Mouse (Mus musculus) effector memory CD4-positive, alpha-beta T cell, adult 7 months (primary cell): ENCODE data around the gene Zc3h10. TPM values are rescaled to one million over a fixed set of nuclear protein-coding genes. Genes with fewer than 3 reads are reported as not detected.

Experiments used
- polyA plus RNA-seq: library from polyadenylated mRNA; unstranded; fragments of 100-300 nt; shearing (Covaris generic); gene quantifications from one replicate; pipeline ENCODE4 v1.2.1, GENCODE M21; 2017

Gene Zc3h10
- polyA plus RNA-seq: 38.5 TPM

DNA sequence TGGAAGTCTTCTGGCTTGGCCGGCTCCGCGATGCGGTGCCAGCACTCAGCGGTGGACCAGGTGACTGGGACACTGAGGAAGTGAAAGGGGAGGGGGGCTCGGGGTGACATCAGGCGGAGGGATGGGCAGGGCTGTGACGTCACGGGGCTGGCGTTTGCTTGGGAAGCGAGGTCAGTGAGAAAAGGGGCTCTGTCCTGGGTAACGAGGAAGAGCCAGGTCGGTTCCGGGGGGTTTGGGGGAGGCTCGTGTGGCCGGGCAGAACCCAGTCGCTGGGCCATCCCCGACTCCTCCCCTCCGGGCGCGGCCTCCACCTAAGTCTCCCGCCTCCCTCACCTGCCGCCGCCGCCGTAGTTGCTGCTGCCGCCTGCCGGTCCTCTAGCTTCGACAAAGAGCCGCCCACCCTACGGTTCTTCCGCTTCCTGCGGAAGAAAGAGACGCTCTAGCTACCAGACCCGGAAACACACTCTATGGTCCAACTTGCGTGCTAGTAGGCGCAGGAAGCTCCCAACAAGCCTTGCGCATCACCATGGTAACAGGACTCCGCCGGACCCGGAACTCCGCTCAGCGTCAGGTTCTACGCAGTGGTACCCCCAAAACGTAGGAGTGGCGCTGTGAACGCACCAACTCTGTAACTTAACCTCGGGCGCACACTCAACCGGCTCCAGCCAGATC is at the start of gene Zc3h10:
TSS of gene Zc3h10 (minus strand) at position 414 of the 672 bp plus-strand sequence.

DNA sequence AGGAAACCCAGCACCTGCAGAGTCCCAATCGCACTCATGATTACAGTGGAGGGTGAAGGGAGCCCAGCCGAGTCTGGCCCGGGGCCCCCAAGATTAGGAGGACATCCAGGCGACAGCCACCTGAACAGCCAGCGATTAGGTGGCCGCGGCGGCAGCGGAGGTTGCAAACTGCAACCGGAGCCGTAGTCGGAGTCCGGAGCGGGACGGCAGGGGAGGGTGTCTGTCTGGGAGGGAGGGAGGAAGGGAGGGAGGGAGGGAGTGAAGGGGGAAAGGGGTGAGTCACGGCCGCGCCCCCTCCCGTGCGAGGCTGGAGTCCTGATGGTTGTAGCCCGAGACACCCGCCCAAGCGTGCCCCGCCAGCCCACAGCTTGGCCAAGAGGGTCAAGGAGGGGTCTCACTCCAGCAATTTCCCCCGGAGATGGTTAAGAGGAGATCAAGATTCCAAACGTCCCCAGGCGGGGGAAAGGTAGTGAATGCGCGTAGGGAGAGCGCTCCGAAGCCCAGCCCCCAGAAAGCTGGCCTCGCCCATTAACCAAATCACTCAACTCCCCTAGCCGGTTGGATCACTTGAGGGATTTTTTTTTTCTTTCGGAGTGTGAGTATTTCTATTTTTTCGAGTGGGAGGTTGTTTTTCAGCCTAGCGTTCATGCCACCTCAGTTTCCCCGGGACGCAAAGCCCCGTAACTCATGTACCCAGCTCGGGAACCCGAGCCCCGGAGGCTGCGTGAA is 42.1 kb upstream of the Zc3h10 start, which contains the start of gene Erbb3:
TSS of gene Erbb3 (minus strand) at position 189 of the 729 bp plus-strand sequence.

DNA sequence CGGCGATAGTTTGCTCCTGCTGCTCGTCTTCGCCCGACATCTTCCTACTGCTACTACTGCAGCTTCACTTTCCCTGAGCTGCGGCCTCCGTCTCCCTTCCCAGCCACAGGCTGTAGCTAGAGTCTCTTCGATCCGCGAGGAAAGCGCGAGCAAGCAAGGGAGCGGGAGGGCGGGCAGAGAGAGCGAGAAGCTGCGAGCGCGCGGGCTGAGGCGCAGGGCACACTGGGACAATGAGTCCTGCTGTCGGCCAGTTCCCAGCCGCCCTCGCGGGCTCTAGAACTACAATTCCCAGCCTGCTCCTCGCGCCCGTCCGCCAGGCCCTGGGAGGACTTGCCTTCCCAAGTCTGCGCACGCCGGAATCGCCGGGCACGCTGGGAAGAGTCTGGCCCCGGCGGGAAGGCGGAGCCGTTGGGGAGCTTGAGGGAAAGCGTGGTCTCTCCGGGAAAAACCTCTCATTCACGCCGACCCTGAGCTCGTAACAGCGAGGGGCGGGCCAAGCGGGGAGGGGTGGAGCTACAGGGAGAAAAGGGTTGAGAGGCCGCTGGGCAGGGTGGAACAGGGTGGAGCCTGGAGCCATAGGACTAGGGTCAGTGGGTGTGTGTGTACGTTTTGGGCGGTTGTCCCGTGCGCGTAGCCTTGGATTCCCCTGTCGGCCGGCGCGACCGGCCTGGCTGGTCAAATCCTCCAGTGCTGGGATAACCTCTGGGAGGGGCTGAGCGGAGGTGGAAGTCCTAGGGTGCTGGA is 18.4 kb upstream of the Zc3h10 start, which contains the start of gene Pa2g4:
TSS of gene Pa2g4 (minus strand) at position 200 of the 744 bp plus-strand sequence.

DNA sequence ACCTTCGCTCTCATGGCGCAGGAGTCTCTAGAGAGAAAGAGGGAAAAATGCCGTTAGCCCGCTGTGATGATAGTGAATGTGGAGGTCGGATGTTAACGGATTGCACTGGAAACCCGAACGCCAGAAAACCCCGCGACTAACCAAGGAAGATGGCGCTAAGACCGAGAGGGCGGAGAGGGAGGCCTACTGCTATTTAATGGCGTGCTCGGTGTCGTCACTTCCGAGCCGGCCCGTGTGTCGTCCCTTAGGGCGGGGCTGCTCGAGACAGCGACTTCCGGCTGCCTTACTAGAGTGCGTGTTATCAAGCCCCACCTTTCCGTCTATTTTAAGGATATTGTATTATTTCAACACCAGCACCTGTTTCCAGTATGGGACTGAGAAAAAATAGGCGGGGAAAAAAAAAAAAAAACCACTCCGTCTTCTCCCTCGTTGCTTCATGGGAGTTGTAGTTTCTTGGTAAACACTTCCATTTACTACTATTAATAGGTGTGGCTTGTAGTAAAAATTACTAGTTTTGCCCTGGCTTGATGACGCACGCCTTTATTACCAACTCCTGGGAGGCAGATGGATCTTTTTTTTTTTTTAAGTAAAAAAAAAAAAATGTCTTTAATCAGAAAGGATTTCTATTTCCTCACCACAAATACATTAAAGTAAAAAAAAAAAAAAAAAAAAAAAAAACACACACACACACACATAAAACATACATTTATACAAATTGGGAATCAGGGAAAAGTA is 1.5 kb upstream of the Zc3h10 start, which contains the start of gene Rpl41:
TSS of gene Rpl41 (minus strand) at position 359 of the 735 bp plus-strand sequence.

DNA sequence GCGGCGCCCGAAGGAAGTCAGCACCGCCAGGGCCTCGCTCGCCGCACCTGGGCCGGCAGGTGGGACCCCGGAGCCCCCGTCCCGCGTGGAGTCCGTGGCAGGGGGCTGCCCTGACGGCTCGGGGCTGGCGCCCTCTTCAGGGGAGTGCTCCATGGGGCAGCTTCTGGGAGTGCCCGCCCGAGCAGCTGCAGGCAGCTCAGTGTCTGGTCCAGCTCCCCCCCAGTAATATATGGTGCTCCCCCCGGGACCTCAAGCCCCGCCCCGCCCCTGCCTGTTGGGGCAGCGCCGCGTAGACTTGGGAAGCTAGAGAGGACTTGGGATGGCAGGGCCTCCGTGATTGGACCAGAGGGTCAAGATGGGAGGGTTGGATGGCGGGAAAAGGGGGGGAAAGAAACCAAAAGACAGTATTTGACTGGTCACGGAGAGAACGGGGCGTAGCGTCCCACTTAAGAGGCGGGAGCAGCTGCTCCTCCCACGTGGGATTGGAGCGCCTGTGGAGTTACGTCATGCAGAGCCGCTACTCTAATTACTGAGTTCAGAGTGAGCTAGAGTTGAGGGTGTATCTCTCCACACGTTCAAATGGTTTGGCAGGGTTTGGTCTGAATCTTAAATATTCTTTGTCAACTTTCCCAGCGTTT is 21.8 kb downstream of the Zc3h10 start, which contains the start of gene Esyt1:
TSS of gene Esyt1 (minus strand) at position 201 of the 638 bp plus-strand sequence.

DNA sequence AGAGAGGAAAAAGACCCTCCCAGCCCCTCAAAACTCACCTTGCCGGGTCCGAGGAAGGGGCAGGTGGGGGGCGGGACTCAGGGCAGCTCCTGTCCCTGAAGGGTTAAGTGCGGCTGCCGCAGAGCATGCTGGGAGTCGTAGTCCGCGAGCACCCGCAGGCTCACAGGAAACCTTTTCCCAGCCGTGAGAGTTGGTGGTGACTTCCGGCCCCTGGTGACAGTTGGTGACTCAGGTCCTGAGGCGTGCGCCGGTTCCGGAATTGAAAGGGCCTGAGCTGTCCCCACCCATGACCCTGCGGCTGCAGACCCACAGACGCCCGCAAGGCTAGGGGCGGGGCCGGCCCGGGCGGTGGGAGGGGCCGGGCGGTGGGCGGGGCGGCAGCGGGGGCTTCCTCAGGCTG is 49.0 kb downstream of the Zc3h10 start, which contains the start of gene Myl6b:
TSS of gene Myl6b (minus strand) at position 96 of the 400 bp plus-strand sequence.

DNA sequence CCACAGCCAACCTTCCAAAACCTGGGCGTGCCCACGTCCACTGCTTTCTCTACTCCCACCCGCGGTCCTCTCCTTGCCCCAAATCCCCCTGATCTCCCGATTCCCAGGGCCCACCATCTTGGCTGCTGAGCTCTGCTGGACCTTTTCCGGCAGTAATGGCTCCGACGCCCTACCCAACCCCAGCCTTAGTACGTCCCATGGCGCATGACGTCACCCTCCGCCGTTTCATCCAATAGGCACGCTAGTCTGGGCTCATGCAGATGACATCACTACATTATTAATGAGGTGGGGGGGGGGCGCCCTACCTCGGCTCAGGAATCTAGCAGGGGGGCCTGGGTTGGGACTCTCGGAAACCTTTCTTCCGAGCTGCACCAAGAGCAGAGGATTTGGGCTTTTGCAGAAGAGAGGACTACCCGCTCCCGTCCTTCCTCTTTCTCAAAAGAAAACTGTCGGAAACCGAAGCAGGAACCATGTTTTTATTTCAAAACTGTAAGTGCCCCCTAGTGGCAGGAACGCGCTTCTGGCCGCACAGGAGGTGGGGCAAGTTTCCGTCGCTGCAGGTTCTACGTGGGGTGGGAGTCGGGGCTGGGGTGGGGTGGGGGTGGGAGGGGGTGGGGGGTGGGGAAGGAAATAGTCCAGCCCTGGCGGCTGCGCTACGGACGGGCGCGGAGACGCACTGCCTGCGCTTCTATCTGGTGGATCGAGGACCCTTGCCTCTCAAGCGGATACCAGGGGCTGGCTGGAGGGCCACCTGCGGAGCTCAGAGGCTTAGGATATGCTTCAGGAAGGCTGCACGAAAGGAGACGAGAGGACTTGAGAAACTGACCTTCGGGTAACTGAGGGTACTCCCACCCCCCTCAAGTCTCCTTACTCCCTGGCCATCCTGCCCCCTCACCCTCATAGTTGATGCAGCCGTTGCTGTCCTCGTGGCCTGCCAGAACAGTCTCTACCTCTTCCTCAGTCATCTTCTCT is 53.6 kb downstream of the Zc3h10 start, which contains the start of gene Myl6:
TSS of gene Myl6 (minus strand) at position 451 of the 972 bp plus-strand sequence.

Other genes starting within 250 kb of the Zc3h10 start
- 0.51 TPM for gene Il23a, start 249.0 kb downstream of the Zc3h10 start, polyA plus RNA-seq
- 35.2 TPM for gene Pan2, start 244.4 kb downstream of the Zc3h10 start, polyA plus RNA-seq
- gene Cnpy2, start 225.3 kb downstream of the Zc3h10 start, polyA plus RNA-seq: 24.1 TPM
- 107 TPM for gene Cs, start 210.0 kb downstream of the Zc3h10 start, polyA plus RNA-seq
- 32.0 TPM for gene Coq10a, start 178.8 kb downstream of the Zc3h10 start, polyA plus RNA-seq
- gene Ankrd52, start 170.7 kb downstream of the Zc3h10 start, polyA plus RNA-seq: 3.4 TPM
- gene Slc39a5, start 146.5 kb downstream of the Zc3h10 start, polyA plus RNA-seq: 0.74 TPM
- 55.5 TPM for gene Nabp2, start 136.3 kb downstream of the Zc3h10 start, polyA plus RNA-seq
- 21.2 TPM for gene Rnf41, start 136.1 kb downstream of the Zc3h10 start, polyA plus RNA-seq
- 79.3 TPM for gene Smarcc2, start 88.5 kb downstream of the Zc3h10 start, polyA plus RNA-seq
- gene Myl6, start 53.6 kb downstream of the Zc3h10 start, polyA plus RNA-seq: 1,223 TPM
- 2.7 TPM for gene Myl6b, start 49.1 kb downstream of the Zc3h10 start, polyA plus RNA-seq
- 300 TPM for gene Esyt1, start 21.9 kb downstream of the Zc3h10 start, polyA plus RNA-seq
- gene Rpl41, start 1.5 kb upstream of the Zc3h10 start, polyA plus RNA-seq: 2,513 TPM
- 19.5 TPM for gene Pa2g4, start 18.2 kb upstream of the Zc3h10 start, polyA plus RNA-seq
- 1.8 TPM for gene Erbb3, start 41.9 kb upstream of the Zc3h10 start, polyA plus RNA-seq
- gene Rps26, start 79.0 kb upstream of the Zc3h10 start, polyA plus RNA-seq: 444 TPM
- gene Ikzf4, start 98.2 kb upstream of the Zc3h10 start, polyA plus RNA-seq: 1.2 TPM
- 3.7 TPM for gene Suox, start 126.3 kb upstream of the Zc3h10 start, polyA plus RNA-seq
- 21.6 TPM for gene Rab5b, start 148.5 kb upstream of the Zc3h10 start, polyA plus RNA-seq
- 2.7 TPM for gene Pmel, start 156.4 kb upstream of the Zc3h10 start, polyA plus RNA-seq
- gene Cdk2, start 157.3 kb upstream of the Zc3h10 start, polyA plus RNA-seq: 15.5 TPM
- gene Dgka, start 197.1 kb upstream of the Zc3h10 start, polyA plus RNA-seq: 511 TPM
- 22.9 TPM for gene Pym1, start 200.1 kb upstream of the Zc3h10 start, polyA plus RNA-seq
- 0.15 TPM for gene Mmp19, start 243.1 kb upstream of the Zc3h10 start, polyA plus RNA-seq